Mouse (Mus musculus) adrenal gland, adult (tissue): ENCODE data around the gene Ttc39d.

Experiments used
- DNase-seq, 2 experiments: peaks; one replicate each; pipeline ENCODE4 v3.0.0; 2022 to 2023; ENCODE audit warnings: low spot score in 1 of 2; ENCODE audit not compliant: inconsistent age in 2 of 2

Ttc39d gene

DNA sequence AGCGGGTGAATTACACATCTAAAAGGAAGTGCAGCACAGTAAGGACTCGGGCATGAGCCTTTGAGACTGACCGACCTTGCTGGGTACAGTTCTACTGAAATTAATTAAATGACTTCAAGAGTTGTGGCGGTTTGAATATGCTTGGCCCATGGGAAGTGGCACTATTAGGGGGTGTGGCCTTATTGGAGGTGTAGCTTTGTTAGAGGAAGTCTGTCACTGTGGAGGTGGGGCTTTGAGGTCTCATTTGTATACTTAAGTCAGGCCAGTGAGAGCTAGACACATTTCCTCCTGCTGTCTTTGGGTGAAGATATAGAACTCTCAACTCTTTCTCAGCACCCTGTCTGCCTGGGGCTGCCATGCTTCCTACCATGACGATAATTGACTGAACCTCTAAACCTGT is 47.2 kb downstream of the Ttc39d start:
- DNase-seq: no peak

DNA sequence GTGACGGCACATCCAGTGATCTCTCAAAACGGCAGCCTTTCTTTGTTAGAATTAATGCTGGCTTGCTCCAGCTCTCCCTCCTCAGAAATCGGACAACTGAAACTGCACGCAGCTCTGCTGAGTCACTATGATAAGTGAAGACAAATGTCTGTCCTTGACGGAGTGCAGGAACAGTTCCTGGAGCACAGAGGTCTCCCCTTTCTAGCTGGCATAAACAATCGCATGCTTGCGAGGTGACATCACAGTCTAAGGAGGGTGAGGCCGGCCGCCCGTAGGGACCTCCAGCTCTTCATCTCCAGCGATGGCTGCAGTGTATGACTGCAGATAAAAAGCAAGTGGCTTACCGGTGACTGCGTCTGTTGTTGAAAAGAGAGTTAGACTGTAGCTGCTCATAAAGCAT is 47.9 kb downstream of the Ttc39d start:
- peak; percentile 93 to 95 for DNase-seq

DNA sequence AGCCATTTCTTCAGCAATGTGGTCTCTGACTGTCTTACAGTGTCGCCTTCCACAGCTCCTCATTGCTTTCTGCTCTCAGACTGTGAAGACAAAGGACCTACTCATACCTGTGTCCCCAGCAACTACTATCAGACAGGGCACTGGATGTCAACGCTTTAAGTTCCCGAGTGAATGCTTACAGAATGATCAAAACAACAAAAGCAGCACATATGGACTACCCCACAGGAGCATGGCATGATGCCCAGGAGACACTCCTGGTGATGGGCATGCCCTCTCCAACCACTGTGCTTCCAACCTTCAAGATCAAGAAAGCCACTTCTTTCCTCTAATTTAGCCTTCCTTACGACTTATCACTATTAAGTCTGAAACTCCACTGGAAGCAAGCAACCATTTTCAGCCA is 59.8 kb downstream of the Ttc39d start:
- DNase-seq: no peak
